Mouse (Mus musculus) G1E (cell line): ENCODE data around the gene Pqlc2. TPM values are rescaled to one million over a fixed set of nuclear protein-coding genes. Genes with fewer than 3 reads are reported as not detected.

Source experiments
- ATAC-seq: 2 replicates; pipeline ENCODE4 v1.8.0; 2016; ENCODE audit warnings: mild to moderate bottlenecking; ENCODE audit not compliant: insufficient number of reproducible peaks, poor library complexity, low FRiP score, severe bottlenecking; ENCODE audit errors: extremely low read depth
- DNase-seq: peaks from one replicate; pipeline ENCODE4 v3.0.0; 2012; ENCODE audit warnings: low spot score
- H3K27me3 ChIP-seq: 2 replicates; pipeline ENCODE4 v1.6.1; 2012; ENCODE audit warnings: mild to moderate bottlenecking, low read length, inconsistent platforms; ENCODE audit not compliant: insufficient read depth
- H3K36me3 ChIP-seq: replicated peaks from 2 replicates; pipeline ENCODE3; 2012; ENCODE audit warnings: mild to moderate bottlenecking, inconsistent platforms
- H3K4me1 ChIP-seq: 2 replicates; pipeline ENCODE4 v1.6.1; 2012; ENCODE audit warnings: low read depth, low read length, inconsistent platforms, mixed read lengths; ENCODE audit not compliant: insufficient read depth
- H3K4me3 ChIP-seq: 2 replicates; pipeline ENCODE4 v1.5.1; 2012; ENCODE audit warnings: low read depth, mild to moderate bottlenecking, inconsistent platforms, low read length, moderate library complexity, mixed read lengths
- H3K9me3 ChIP-seq: replicated peaks from 2 replicates; pipeline ENCODE4 v1.6.1; 2012; ENCODE audit warnings: inconsistent platforms
- CTCF ChIP-seq: IDR thresholded peaks from 2 replicates; pipeline ENCODE4 v1.5.1; 2012; ENCODE audit warnings: low read depth, low read length, inconsistent platforms, mixed read lengths
- GATA1 ChIP-seq: IDR thresholded peaks from 2 replicates; pipeline ENCODE4 v1.6.1; 2012; ENCODE audit warnings: borderline replicate concordance, low read length, inconsistent platforms, mixed read lengths
- GATA2 ChIP-seq: IDR thresholded peaks from 2 replicates; pipeline ENCODE4 v1.6.1; 2012; ENCODE audit warnings: low read depth, low read length, inconsistent platforms, borderline replicate concordance
- POLR2AphosphoS5 ChIP-seq: IDR thresholded peaks from 2 replicates; pipeline ENCODE4 v1.6.1; 2012; ENCODE audit warnings: low read depth, low read length, inconsistent platforms; ENCODE audit not compliant: insufficient replicate concordance
- TAL1 ChIP-seq: conservative IDR thresholded peaks from 2 replicates; pipeline ENCODE4 v1.6.1; 2012; ENCODE audit warnings: low read depth, low read length, inconsistent platforms, mixed read lengths
- polyA plus RNA-seq: library from polyadenylated mRNA; stranded (reverse); fragments of >175 nt; gene quantifications from 2 replicates; pipeline ENCODE4 v1.2.3, GENCODE M21; 2012
- total RNA-seq, 2 experiments: library from RNA; stranded (forward) in 1 of 2; stranded (reverse) in 1 of 2; fragments of 200-1000 nt in 1 of 2; fragments of >200 nt in 1 of 2; fragmentation: Nextera tagmentation in 1 of 2; gene quantifications; 2 replicates each; pipeline ENCODE4 v1.2.3; 2014 to 2017

Gene Pqlc2
- total and polyA plus RNA-seq, 3 experiments = 4.4 to 14.0 (median 6.8) TPM

- H3K36me3 ChIP-seq = peaks cover 99% of the 10 kb centered on the region
- TF ChIP-seq GATA1 (no peak), GATA2 (no peak), CTCF (no peak), TAL1 (no peak), POLR2AphosphoS5 (no peak)
- ATAC-seq (no peak), DNase-seq (no peak)
- no peak overlapping the region for H3K4me3 ChIP-seq
- no peaks in the 10 kb centered on the region for H3K27me3 ChIP-seq
- no peaks in the 10 kb centered on the region for H3K9me3 ChIP-seq
- H3K4me1 ChIP-seq = peaks cover 25% of the 10 kb centered on the region
Observed at GRCm38 (mm10) chr4:139250886-139251285, 59.6 kb downstream of the Pqlc2 start.

GRCm38 (mm10) chr4:139250043-139250442 is 60.5 kb downstream of the Pqlc2 start:
- DNase-seq = no peak
- H3K36me3 ChIP-seq = peaks cover 99% of the 10 kb centered on the region

GRCm38 (mm10) chr4:139248736-139249135 is 61.8 kb downstream of the Pqlc2 start:
- TF ChIP-seq CTCF (no peak), GATA2 (no peak), POLR2AphosphoS5 (no peak), GATA1 (no peak), TAL1 (no peak)
- DNase-seq (no peak), ATAC-seq (no peak)
- peaks cover 99% of the 10 kb centered on the region for H3K36me3 ChIP-seq
- no peaks in the 10 kb centered on the region for H3K9me3 ChIP-seq
- H3K4me1 ChIP-seq = peaks cover 25% of the 10 kb centered on the region
- H3K27me3 ChIP-seq = no peaks in the 10 kb centered on the region
- H3K4me3 ChIP-seq = no peak overlapping the region

More at GRCm38 (mm10) chr4:139250043-139250442, 60.5 kb downstream of the Pqlc2 start:
- no peaks in the 10 kb centered on the region for H3K9me3 ChIP-seq
- no peak overlapping the region for H3K4me3 ChIP-seq
- no peak for TF ChIP-seq GATA2
- TF ChIP-seq TAL1 = no peak
- no peak for TF ChIP-seq CTCF
- no peak for TF ChIP-seq POLR2AphosphoS5
- TF ChIP-seq GATA1 = no peak
- H3K4me1 ChIP-seq = peaks cover 25% of the 10 kb centered on the region
- no peaks in the 10 kb centered on the region for H3K27me3 ChIP-seq
- ATAC-seq = no peak

GRCm38 (mm10) chr4:139247966-139248365 is 62.5 kb downstream of the Pqlc2 start:
- DNase-seq (no peak), ATAC-seq (no peak)
- TF ChIP-seq POLR2AphosphoS5 = no peak
- no peak for TF ChIP-seq GATA1
- TF ChIP-seq TAL1 = no peak
- TF ChIP-seq GATA2 = no peak
- no peak for TF ChIP-seq CTCF
- Histone ChIP-seq H3K27me3 (no peaks in the 10 kb centered on the region), H3K4me3 (no peak overlapping the region), H3K36me3 (peaks cover 99% of the 10 kb centered on the region), H3K4me1 (peaks cover 25% of the 10 kb centered on the region), H3K9me3 (no peaks in the 10 kb centered on the region)

GRCm38 (mm10) chr4:139246130-139246877 is 64.2 kb downstream of the Pqlc2 start:
- H3K4me1 ChIP-seq = peaks cover 23% of the 10 kb centered on the region
- no peak for ATAC-seq
- no peak for TF ChIP-seq POLR2AphosphoS5

GRCm38 (mm10) chr4:139245534-139245933 is 65.0 kb downstream of the Pqlc2 start:
- H3K4me3 ChIP-seq = no peak overlapping the region
- peaks cover 20% of the 10 kb centered on the region for H3K4me1 ChIP-seq
- ATAC-seq (no peak), DNase-seq (no peak)
- H3K27me3 ChIP-seq = no peaks in the 10 kb centered on the region
- TF ChIP-seq GATA1 (no peak), GATA2 (no peak), POLR2AphosphoS5 (no peak), TAL1 (no peak), CTCF (no peak)
- peaks cover 99% of the 10 kb centered on the region for H3K36me3 ChIP-seq
- H3K9me3 ChIP-seq = no peaks in the 10 kb centered on the region

More at GRCm38 (mm10) chr4:139246130-139246877, 64.2 kb downstream of the Pqlc2 start:
- H3K36me3 ChIP-seq = peaks cover 99% of the 10 kb centered on the region
- no peak overlapping the region for H3K4me3 ChIP-seq
- H3K27me3 ChIP-seq = no peaks in the 10 kb centered on the region
- H3K9me3 ChIP-seq = no peaks in the 10 kb centered on the region
- DNase-seq = no peak

- peaks cover 99% of the 10 kb centered on the region for H3K36me3 ChIP-seq
- ATAC-seq = no peak
- H3K27me3 ChIP-seq = no peaks in the 10 kb centered on the region
- no peak for TF ChIP-seq GATA1
- DNase-seq = no peak
- peaks cover 16% of the 10 kb centered on the region for H3K4me1 ChIP-seq
- H3K9me3 ChIP-seq = no peaks in the 10 kb centered on the region
- no peak overlapping the region for H3K4me3 ChIP-seq
Observed at GRCm38 (mm10) chr4:139244766-139245165, 65.7 kb downstream of the Pqlc2 start.
